Mouse (Mus musculus) midbrain, embryonic 13.5 days (tissue): ENCODE measurements at regions not wholly inside any gene's neighbourhood (a gene's known extent, or its start where the extent isn't known, plus 50 kb on each side); places are given as distances from the start of the nearest gene placed in this dataset.
A peak's percentile ranks its signal among the peaks of the same experiment; 100 is the strongest.

Source experiments
- ATAC-seq: fragments of 200-750 bp; cut with Nextera tagmentation; 2 replicates; pipeline ENCODE4 v1.8.0; 2017; ENCODE audit warnings: mild to moderate bottlenecking, moderate TSS enrichment, moderate library complexity
- H3K27ac ChIP-seq: fragments of 300-500 bp; sonication (generic); 2 replicates; pipeline ENCODE4 v1.5.1; 2015; ENCODE audit warnings: inconsistent platforms, mild to moderate bottlenecking, moderate library complexity
- H3K27me3 ChIP-seq: fragments of 300-500 bp; sonication (generic); 2 replicates; pipeline ENCODE4 v1.6.1; 2015; ENCODE audit warnings: mild to moderate bottlenecking, inconsistent platforms
- H3K36me3 ChIP-seq: fragments of 300-500 bp; sonication (generic); 2 replicates; pipeline ENCODE4 v1.6.1; 2015; ENCODE audit warnings: mild to moderate bottlenecking, inconsistent platforms
- H3K4me1 ChIP-seq: fragments of 300-500 bp; sonication (generic); replicated peaks from 2 replicates; pipeline ENCODE4 v1.6.1; 2015; ENCODE audit warnings: inconsistent platforms
- H3K4me2 ChIP-seq: fragments of 300-500 bp; sonication (generic); replicated peaks from 2 replicates; pipeline ENCODE4 v1.6.1; 2015; ENCODE audit warnings: moderate library complexity, mild to moderate bottlenecking, inconsistent platforms
- H3K4me3 ChIP-seq: fragments of 300-500 bp; sonication (generic); replicated peaks from 2 replicates; pipeline ENCODE4 v1.5.1; 2015; ENCODE audit warnings: mild to moderate bottlenecking, inconsistent platforms
- H3K9ac ChIP-seq: fragments of 300-500 bp; sonication (generic); replicated peaks from 2 replicates; pipeline ENCODE4 v1.6.1; 2015; ENCODE audit warnings: mild to moderate bottlenecking, inconsistent platforms
- H3K9me3 ChIP-seq: fragments of 300-500 bp; sonication (generic); 2 replicates; pipeline ENCODE4 v1.6.1; 2016; ENCODE audit warnings: mild to moderate bottlenecking, inconsistent platforms
- WGBS: fragments of 180-500 bp; shearing (Covaris S2); methylation state at CpG from one replicate; pipeline ENCODE4 v1.1.7; 2015; 5-methylcytosine and 5-hydroxymethylcytosine counted together

GRCm38 (mm10) chr8:53749263-53749662, 110.4 kb upstream of the Neil3 start:
- 13% methylated on average over 4 of the region's 4 CpGs for WGBS

GRCm38 (mm10) chr8:53769211-53769610, 130.3 kb upstream of the Neil3 start:
- H3K9ac ChIP-seq, result no peak overlapping the region
- H3K4me1 ChIP-seq, result no peaks in the 10 kb centered on the region
- no peaks in the 10 kb centered on the region for H3K36me3 ChIP-seq
- H3K4me2 ChIP-seq, result no peak overlapping the region
- H3K9me3 ChIP-seq, result no peaks in the 10 kb centered on the region
- H3K27me3 ChIP-seq, result no peaks in the 10 kb centered on the region
- no peak overlapping the region for H3K4me3 ChIP-seq
- no peak for ATAC-seq
- no peak overlapping the region for H3K27ac ChIP-seq

More at GRCm38 (mm10) chr8:53749263-53749662, 110.4 kb upstream of the Neil3 start:
- Histone ChIP-seq H3K4me3 (no peak overlapping the region), H3K9ac (no peak overlapping the region), H3K9me3 (no peaks in the 10 kb centered on the region), H3K4me1 (no peaks in the 10 kb centered on the region), H3K36me3 (no peaks in the 10 kb centered on the region), H3K27ac (no peak overlapping the region), H3K4me2 (no peak overlapping the region), H3K27me3 (no peaks in the 10 kb centered on the region)
- no peak for ATAC-seq

GRCm38 (mm10) chr8:53775511-53775910, 136.6 kb upstream of the Neil3 start:
- no peak for ATAC-seq
- Histone ChIP-seq H3K4me3 (no peak overlapping the region), H3K9me3 (no peaks in the 10 kb centered on the region), H3K36me3 (no peaks in the 10 kb centered on the region), H3K4me1 (no peaks in the 10 kb centered on the region), H3K27ac (no peak overlapping the region), H3K27me3 (no peaks in the 10 kb centered on the region), H3K4me2 (no peak overlapping the region), H3K9ac (no peak overlapping the region)

GRCm38 (mm10) chr8:53780886-53781285, 142.0 kb upstream of the Neil3 start:
- H3K4me1 ChIP-seq, result no peaks in the 10 kb centered on the region
- ATAC-seq, result no peak
- H3K36me3 ChIP-seq, result no peaks in the 10 kb centered on the region
- H3K4me3 ChIP-seq, result no peak overlapping the region
- no peak overlapping the region for H3K27ac ChIP-seq
- no peak overlapping the region for H3K9ac ChIP-seq
- H3K27me3 ChIP-seq, result no peaks in the 10 kb centered on the region
- 92% methylated on average over 2 of the region's 2 CpGs for WGBS
- H3K4me2 ChIP-seq, result no peak overlapping the region
- H3K9me3 ChIP-seq, result no peaks in the 10 kb centered on the region

- Histone ChIP-seq H3K27ac (no peak overlapping the region), H3K27me3 (no peaks in the 10 kb centered on the region), H3K4me2 (no peak overlapping the region), H3K4me3 (no peak overlapping the region), H3K4me1 (no peaks in the 10 kb centered on the region), H3K36me3 (no peaks in the 10 kb centered on the region), H3K9ac (no peak overlapping the region), H3K9me3 (no peaks in the 10 kb centered on the region)
- no peak for ATAC-seq
- WGBS, result 81% methylated on average over 4 of the region's 4 CpGs
These were observed 143.0 kb upstream of the Neil3 start for GRCm38 (mm10) chr8:53781885-53782284.

GRCm38 (mm10) chr8:53788202-53788601, 149.3 kb upstream of the Neil3 start:
- Histone ChIP-seq H3K27ac (no peak overlapping the region), H3K27me3 (no peaks in the 10 kb centered on the region), H3K36me3 (no peaks in the 10 kb centered on the region), H3K4me3 (no peak overlapping the region), H3K4me1 (no peaks in the 10 kb centered on the region), H3K9me3 (no peaks in the 10 kb centered on the region), H3K4me2 (no peak overlapping the region), H3K9ac (no peak overlapping the region)
- no peak for ATAC-seq
- 100% methylated on average over 1 of the region's 1 CpGs for WGBS

- ATAC-seq, result no peak
- H3K27ac ChIP-seq, result no peak overlapping the region
- WGBS, result 71% methylated on average over 1 of the region's 1 CpGs
These were observed 182.3 kb upstream of the Neil3 start for GRCm38 (mm10) chr8:53821148-53821547.

GRCm38 (mm10) chr8:53827395-53827794, 188.5 kb upstream of the Neil3 start:
- ATAC-seq, result no peak
- Histone ChIP-seq H3K27ac (no peak overlapping the region), H3K4me3 (no peak overlapping the region), H3K36me3 (no peaks in the 10 kb centered on the region), H3K9ac (no peak overlapping the region), H3K4me2 (no peak overlapping the region), H3K27me3 (no peaks in the 10 kb centered on the region), H3K9me3 (no peaks in the 10 kb centered on the region), H3K4me1 (no peaks in the 10 kb centered on the region)
- 87% methylated on average over 1 of the region's 1 CpGs for whole genome bisulfite sequencing

More at GRCm38 (mm10) chr8:53821148-53821547, 182.3 kb upstream of the Neil3 start:
- Histone ChIP-seq H3K36me3 (no peaks in the 10 kb centered on the region), H3K4me1 (no peaks in the 10 kb centered on the region), H3K4me2 (no peak overlapping the region), H3K9ac (no peak overlapping the region), H3K9me3 (no peaks in the 10 kb centered on the region), H3K4me3 (no peak overlapping the region), H3K27me3 (no peaks in the 10 kb centered on the region)

- no peaks in the 10 kb centered on the region for H3K27me3 ChIP-seq
- no peak for ATAC-seq
- no peaks in the 10 kb centered on the region for H3K36me3 ChIP-seq
These were observed 209.0 kb upstream of the Neil3 start for GRCm38 (mm10) chr8:53847821-53848220.

GRCm38 (mm10) chr8:53868567-53868966, 208.8 kb upstream of the Vegfc start:
- Histone ChIP-seq H3K4me2 (no peak overlapping the region), H3K27me3 (no peaks in the 10 kb centered on the region), H3K27ac (no peak overlapping the region), H3K9ac (no peak overlapping the region), H3K4me1 (peaks cover 8% of the 10 kb centered on the region), H3K36me3 (no peaks in the 10 kb centered on the region), H3K9me3 (no peaks in the 10 kb centered on the region), H3K4me3 (no peak overlapping the region)
- ATAC-seq, result no peak
- 73% methylated on average over 1 of the region's 1 CpGs for WGBS

More at GRCm38 (mm10) chr8:53847821-53848220, 209.0 kb upstream of the Neil3 start:
- H3K4me3 ChIP-seq, result no peak overlapping the region
- H3K9ac ChIP-seq, result no peak overlapping the region
- H3K27ac ChIP-seq, result no peak overlapping the region
- no peaks in the 10 kb centered on the region for H3K4me1 ChIP-seq
- H3K9me3 ChIP-seq, result no peaks in the 10 kb centered on the region
- no peak overlapping the region for H3K4me2 ChIP-seq

GRCm38 (mm10) chr8:53869997-53870596, 207.3 kb upstream of the Vegfc start:
- Histone ChIP-seq H3K4me2 (no peak overlapping the region), H3K36me3 (no peaks in the 10 kb centered on the region), H3K27me3 (no peaks in the 10 kb centered on the region), H3K9ac (no peak overlapping the region), H3K4me3 (no peak overlapping the region), H3K9me3 (no peaks in the 10 kb centered on the region), H3K27ac (no peak overlapping the region), H3K4me1 (peaks cover 8% of the 10 kb centered on the region)
- ATAC-seq, result no peak
- 63% methylated on average over 8 of the region's 8 CpGs for WGBS

GRCm38 (mm10) chr8:53872033-53872619, 205.3 kb upstream of the Vegfc start:
- Histone ChIP-seq H3K36me3 (no peaks in the 10 kb centered on the region), H3K27me3 (no peaks in the 10 kb centered on the region), H3K27ac (no peak overlapping the region), H3K4me2 (no peak overlapping the region), H3K9ac (no peak overlapping the region), H3K9me3 (no peaks in the 10 kb centered on the region), H3K4me3 (no peak overlapping the region), H3K4me1 (peaks cover 8% of the 10 kb centered on the region)
- peak; percentile 53; the same call in 1 of the 2 replicates for ATAC-seq
- WGBS, result 31% methylated on average over 4 of the region's 4 CpGs

- Histone ChIP-seq H3K36me3 (no peaks in the 10 kb centered on the region), H3K4me1 (no peaks in the 10 kb centered on the region), H3K4me2 (no peak overlapping the region), H3K27me3 (no peaks in the 10 kb centered on the region), H3K9me3 (no peaks in the 10 kb centered on the region), H3K27ac (no peak overlapping the region), H3K9ac (no peak overlapping the region), H3K4me3 (no peak overlapping the region)
- 89% methylated on average over 7 of the region's 7 CpGs for WGBS
- ATAC-seq, result no peak
These were observed 198.6 kb upstream of the Vegfc start for GRCm38 (mm10) chr8:53878846-53879245.
